Mouse (Mus musculus): ENCODE measurements around the gene Plcl2. TPM values are rescaled to one million over a fixed set of nuclear protein-coding genes. Genes with fewer than 3 reads are reported as not detected.

Plcl2 gene
- polyA plus RNA-seq, 1 experiment = 11.4 TPM

DNA sequence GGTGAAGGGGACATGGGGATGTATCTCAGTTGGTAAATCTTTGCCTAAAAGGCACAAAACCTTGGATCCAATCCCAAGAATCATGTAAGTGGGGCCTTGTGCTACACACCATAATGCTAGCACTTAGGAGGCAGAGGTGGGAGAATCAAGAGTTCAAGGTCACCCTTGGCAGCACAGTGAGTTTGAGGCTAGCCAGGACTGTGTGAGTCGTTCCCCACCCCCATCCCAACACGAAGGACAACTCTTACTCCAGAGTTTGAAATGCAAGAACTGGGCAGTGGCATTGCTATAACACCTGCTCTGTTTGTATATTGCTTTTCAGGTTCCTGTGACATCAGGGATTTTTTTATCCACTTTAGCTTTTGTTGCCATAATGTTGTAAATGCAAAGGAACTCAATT is 28.6 kb downstream of the Plcl2 start:
- WGBS = 98% methylated on average over 2 of the region's 2 CpGs
- Histone ChIP-seq H3K27me3 (ENCODE audit: control insufficient read depth, insufficient read depth, low read length) (no peaks in the 10 kb centered on the region), H3K4me3 (ENCODE audit: control insufficient read depth, insufficient read depth, low read length) (no peak overlapping the region), H3K4me1 (replicated peaks; ENCODE audit: control insufficient read depth, insufficient read depth, low read length) (peaks cover 6% of the 10 kb centered on the region; the same call in 1 of the 2 replicates), H3K36me3 (ENCODE audit: control insufficient read depth, insufficient read depth, low read length) (no peaks in the 10 kb centered on the region; the same call in 1 of the 2 replicates), H3K27ac (ENCODE audit: control insufficient read depth, insufficient read depth, low read length) (no peak overlapping the region)
- DNase-seq = no peak
- no peak for TF ChIP-seq CTCF (IDR thresholded peaks at IDR 0.05; ENCODE audit: borderline replicate concordance, control insufficient read depth, extremely low read depth, insufficient read depth, low read length, poor library complexity)
- no peak for TF ChIP-seq POLR2A (IDR thresholded peaks at IDR 0.05; ENCODE audit: control insufficient read depth, extremely low read depth, insufficient read depth, low read length, poor library complexity)

DNA sequence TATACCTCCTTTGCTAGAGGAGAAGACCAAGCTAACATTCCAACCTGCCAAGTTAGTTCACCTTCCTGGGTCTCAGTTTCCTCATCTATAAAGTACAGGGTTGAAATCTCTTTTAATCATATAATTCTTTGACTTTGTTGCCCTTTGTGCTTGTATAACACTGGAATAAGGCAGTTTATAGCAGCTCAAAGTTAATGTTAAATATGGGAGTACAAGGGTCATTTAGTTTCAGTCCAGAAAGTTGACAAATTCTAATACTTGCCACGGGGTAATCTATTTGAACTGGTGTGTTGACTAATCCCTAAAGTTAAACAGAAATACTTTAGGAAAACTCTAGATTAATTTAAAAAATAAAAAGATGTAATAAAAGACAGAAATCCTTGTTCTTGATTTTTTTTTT is 35.7 kb downstream of the Plcl2 start:
- no peak overlapping the region for H3K27ac ChIP-seq (ENCODE audit: control insufficient read depth, insufficient read depth, low read length)
- no peaks in the 10 kb centered on the region for H3K27me3 ChIP-seq (ENCODE audit: control insufficient read depth, insufficient read depth, low read length)
- no peak for DNase-seq
- H3K36me3 ChIP-seq (ENCODE audit: control insufficient read depth, insufficient read depth, low read length) = no peaks in the 10 kb centered on the region; the same call in 1 of the 2 replicates
- TF ChIP-seq CTCF (IDR thresholded peaks at IDR 0.05; ENCODE audit: borderline replicate concordance, control insufficient read depth, extremely low read depth, insufficient read depth, low read length, poor library complexity) (no peak), POLR2A (IDR thresholded peaks at IDR 0.05; ENCODE audit: control insufficient read depth, extremely low read depth, insufficient read depth, low read length, poor library complexity) (no peak)
- no peak overlapping the region for H3K4me3 ChIP-seq (ENCODE audit: control insufficient read depth, insufficient read depth, low read length)
- WGBS = 93% methylated on average over 1 of the region's 1 CpGs
- H3K4me1 ChIP-seq (replicated peaks; ENCODE audit: control insufficient read depth, insufficient read depth, low read length) = peaks cover 4% of the 10 kb centered on the region

DNA sequence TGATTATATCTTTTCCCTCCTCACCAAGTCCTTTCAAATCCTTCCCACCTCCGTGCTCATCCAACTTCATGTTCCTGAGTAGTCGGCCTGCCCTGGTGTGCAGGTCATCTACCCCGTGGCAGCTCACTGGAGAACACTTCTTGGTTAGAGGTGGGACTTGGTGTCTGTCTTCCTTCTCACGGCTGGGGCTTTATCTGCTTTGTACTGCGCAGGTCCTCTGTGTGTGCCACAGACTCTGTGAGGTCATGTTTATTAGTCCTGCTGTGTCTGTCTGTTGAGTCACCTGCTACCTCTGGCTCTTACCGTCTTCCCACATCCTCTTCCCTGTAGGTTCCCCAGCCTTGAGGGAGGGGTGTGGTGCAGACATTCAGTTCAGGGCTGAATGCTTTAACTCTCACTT is 36.1 kb downstream of the Plcl2 start:
- no peaks in the 10 kb centered on the region; the same call in 1 of the 2 replicates for H3K36me3 ChIP-seq (ENCODE audit: control insufficient read depth, insufficient read depth, low read length)
- no peak for DNase-seq
- peaks cover 4% of the 10 kb centered on the region for H3K4me1 ChIP-seq (replicated peaks; ENCODE audit: control insufficient read depth, insufficient read depth, low read length)
- H3K27me3 ChIP-seq (ENCODE audit: control insufficient read depth, insufficient read depth, low read length) = no peaks in the 10 kb centered on the region
- TF ChIP-seq CTCF (IDR thresholded peaks at IDR 0.05; ENCODE audit: borderline replicate concordance, control insufficient read depth, extremely low read depth, insufficient read depth, low read length, poor library complexity) = no peak
- no peak for TF ChIP-seq POLR2A (IDR thresholded peaks at IDR 0.05; ENCODE audit: control insufficient read depth, extremely low read depth, insufficient read depth, low read length, poor library complexity)
- 23% methylated on average over 6 of the region's 6 CpGs for WGBS
- H3K27ac ChIP-seq (ENCODE audit: control insufficient read depth, insufficient read depth, low read length) = no peak overlapping the region
- H3K4me3 ChIP-seq (ENCODE audit: control insufficient read depth, insufficient read depth, low read length) = no peak overlapping the region

DNA sequence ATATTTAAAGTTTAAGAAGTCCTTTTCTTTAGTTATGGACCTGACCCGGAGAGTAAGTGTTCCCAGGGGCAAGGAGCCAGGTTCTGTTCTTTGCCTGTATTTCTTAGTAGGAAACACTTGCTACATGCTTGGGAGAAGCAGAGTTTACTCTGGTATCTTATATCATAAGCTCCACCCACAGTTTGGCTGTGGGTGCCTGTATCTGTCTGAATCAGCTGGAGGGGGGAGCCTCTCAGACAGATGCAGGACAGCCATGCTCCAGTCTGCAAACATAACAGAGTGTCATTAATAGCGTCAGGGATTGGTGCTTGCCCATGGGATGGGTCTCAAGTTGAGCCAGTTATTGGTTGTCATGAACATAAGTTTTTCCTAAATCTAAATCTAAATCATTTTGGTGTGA is 42.9 kb downstream of the Plcl2 start:
- Histone ChIP-seq H3K27me3 (ENCODE audit: control insufficient read depth, insufficient read depth, low read length) (no peaks in the 10 kb centered on the region), H3K4me3 (ENCODE audit: control insufficient read depth, insufficient read depth, low read length) (no peak overlapping the region), H3K27ac (ENCODE audit: control insufficient read depth, insufficient read depth, low read length) (no peak overlapping the region), H3K36me3 (ENCODE audit: control insufficient read depth, insufficient read depth, low read length) (no peaks in the 10 kb centered on the region), H3K4me1 (replicated peaks; ENCODE audit: control insufficient read depth, insufficient read depth, low read length) (no peaks in the 10 kb centered on the region)
- no peak for DNase-seq
- 94% methylated on average over 2 of the region's 2 CpGs for WGBS
- TF ChIP-seq POLR2A (IDR thresholded peaks at IDR 0.05; ENCODE audit: control insufficient read depth, extremely low read depth, insufficient read depth, low read length, poor library complexity) (no peak), CTCF (IDR thresholded peaks at IDR 0.05; ENCODE audit: borderline replicate concordance, control insufficient read depth, extremely low read depth, insufficient read depth, low read length, poor library complexity) (no peak)

DNA sequence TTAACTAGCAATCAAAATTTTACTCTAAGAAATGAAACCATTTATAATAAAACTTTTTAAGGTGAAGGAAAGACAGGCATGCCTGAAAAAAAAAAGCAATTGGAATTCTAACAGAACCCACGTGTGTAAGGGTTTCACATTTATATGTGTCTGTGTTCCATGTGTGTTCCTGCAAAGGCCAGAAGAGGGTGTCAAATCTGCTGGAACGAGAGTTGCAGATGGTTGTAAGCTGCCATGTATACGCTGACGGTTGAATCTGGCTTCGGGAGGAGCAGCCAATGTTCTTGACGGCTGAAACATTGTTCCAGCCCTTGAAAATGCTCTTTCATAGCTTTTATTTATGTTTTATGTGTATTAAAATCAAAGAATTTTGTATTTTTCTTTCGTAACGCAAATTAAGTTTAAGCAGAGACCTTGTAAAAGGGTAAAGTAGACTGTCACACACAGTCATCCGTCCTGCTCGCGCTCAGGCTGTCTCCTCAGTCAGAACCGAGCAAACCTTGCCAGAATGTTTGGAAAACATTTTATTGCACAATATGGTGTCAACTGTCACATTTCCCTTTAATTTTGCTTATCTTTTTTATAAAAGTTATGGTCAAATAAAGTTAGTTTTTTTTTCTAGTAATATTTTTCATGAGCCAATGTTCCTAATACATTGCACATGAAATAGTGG is 48.5 kb downstream of the Plcl2 start:
- WGBS = 89% methylated on average over 12 of the region's 12 CpGs
- H3K27ac ChIP-seq (ENCODE audit: control insufficient read depth, insufficient read depth, low read length) = no peak overlapping the region
- TF ChIP-seq CTCF (IDR thresholded peaks at IDR 0.05; ENCODE audit: borderline replicate concordance, control insufficient read depth, extremely low read depth, insufficient read depth, low read length, poor library complexity) (no peak), POLR2A (IDR thresholded peaks at IDR 0.05; ENCODE audit: control insufficient read depth, extremely low read depth, insufficient read depth, low read length, poor library complexity) (no peak)

DNA sequence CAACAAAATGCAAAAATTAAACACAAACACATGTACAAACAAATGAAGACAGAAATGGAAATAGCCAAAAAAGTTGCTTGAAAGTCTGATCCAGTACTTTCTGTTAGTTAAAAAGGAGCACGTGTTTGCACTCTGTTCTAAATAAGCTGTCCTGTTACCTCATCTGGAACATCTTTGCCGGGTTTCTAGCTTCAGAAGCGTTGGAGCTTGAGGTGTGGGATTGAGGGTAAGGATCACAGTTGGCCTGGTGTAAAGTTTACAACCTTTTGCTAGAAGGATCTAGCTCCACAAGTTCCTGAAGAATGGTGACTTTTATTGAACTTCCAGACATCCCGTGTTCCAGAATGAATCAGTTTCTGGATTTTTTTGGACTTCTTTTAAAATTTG is 49.0 kb downstream of the Plcl2 start:
- TF ChIP-seq CTCF (IDR thresholded peaks at IDR 0.05; ENCODE audit: borderline replicate concordance, control insufficient read depth, extremely low read depth, insufficient read depth, low read length, poor library complexity) (no peak), POLR2A (IDR thresholded peaks at IDR 0.05; ENCODE audit: control insufficient read depth, extremely low read depth, insufficient read depth, low read length, poor library complexity) (no peak)
- H3K27me3 ChIP-seq (ENCODE audit: control insufficient read depth, insufficient read depth, low read length) = no peaks in the 10 kb centered on the region
- WGBS = 92% methylated on average over 4 of the region's 4 CpGs
- H3K36me3 ChIP-seq (ENCODE audit: control insufficient read depth, insufficient read depth, low read length) = no peaks in the 10 kb centered on the region; the same call in 1 of the 2 replicates
- H3K4me1 ChIP-seq (replicated peaks; ENCODE audit: control insufficient read depth, insufficient read depth, low read length) = no peaks in the 10 kb centered on the region; the same call in 1 of the 2 replicates
- H3K27ac ChIP-seq (ENCODE audit: control insufficient read depth, insufficient read depth, low read length) = no peak overlapping the region
- DNase-seq = no peak
- no peak overlapping the region for H3K4me3 ChIP-seq (ENCODE audit: control insufficient read depth, insufficient read depth, low read length)

More for the DNA sequence above, 48.5 kb downstream of the Plcl2 start:
- H3K27me3 ChIP-seq (ENCODE audit: control insufficient read depth, insufficient read depth, low read length) = no peaks in the 10 kb centered on the region
- H3K4me1 ChIP-seq (replicated peaks; ENCODE audit: control insufficient read depth, insufficient read depth, low read length) = no peaks in the 10 kb centered on the region; the same call in 1 of the 2 replicates
- no peak for DNase-seq
- no peak overlapping the region for H3K4me3 ChIP-seq (ENCODE audit: control insufficient read depth, insufficient read depth, low read length)
- H3K36me3 ChIP-seq (ENCODE audit: control insufficient read depth, insufficient read depth, low read length) = no peaks in the 10 kb centered on the region; the same call in 1 of the 2 replicates
